Mouse (Mus musculus) left cerebral cortex, postnatal 4 days (tissue): ENCODE data around the gene Lrrc27. TPM values are rescaled to one million over a fixed set of nuclear protein-coding genes. Genes with fewer than 3 reads are reported as not detected.

ENCODE experiments used
- DNase-seq: peaks from one replicate; pipeline ENCODE4 v3.0.0-alpha.2; 2022
- intact Hi-C: fragments of 180-260 bp; cut with DNase I; formaldehyde crosslinking; loops from one replicate; pipeline ENCODE4 v1.15.1; 2025
- total RNA-seq, 2 experiments: library from RNA; stranded (reverse); gene quantifications; 2 replicates each; pipeline ENCODE4 v1.2.3; 2021

The Lrrc27 gene
- 1 to 10 TPM; 5.4 to 6.5 TPM for total RNA-seq

DNA sequence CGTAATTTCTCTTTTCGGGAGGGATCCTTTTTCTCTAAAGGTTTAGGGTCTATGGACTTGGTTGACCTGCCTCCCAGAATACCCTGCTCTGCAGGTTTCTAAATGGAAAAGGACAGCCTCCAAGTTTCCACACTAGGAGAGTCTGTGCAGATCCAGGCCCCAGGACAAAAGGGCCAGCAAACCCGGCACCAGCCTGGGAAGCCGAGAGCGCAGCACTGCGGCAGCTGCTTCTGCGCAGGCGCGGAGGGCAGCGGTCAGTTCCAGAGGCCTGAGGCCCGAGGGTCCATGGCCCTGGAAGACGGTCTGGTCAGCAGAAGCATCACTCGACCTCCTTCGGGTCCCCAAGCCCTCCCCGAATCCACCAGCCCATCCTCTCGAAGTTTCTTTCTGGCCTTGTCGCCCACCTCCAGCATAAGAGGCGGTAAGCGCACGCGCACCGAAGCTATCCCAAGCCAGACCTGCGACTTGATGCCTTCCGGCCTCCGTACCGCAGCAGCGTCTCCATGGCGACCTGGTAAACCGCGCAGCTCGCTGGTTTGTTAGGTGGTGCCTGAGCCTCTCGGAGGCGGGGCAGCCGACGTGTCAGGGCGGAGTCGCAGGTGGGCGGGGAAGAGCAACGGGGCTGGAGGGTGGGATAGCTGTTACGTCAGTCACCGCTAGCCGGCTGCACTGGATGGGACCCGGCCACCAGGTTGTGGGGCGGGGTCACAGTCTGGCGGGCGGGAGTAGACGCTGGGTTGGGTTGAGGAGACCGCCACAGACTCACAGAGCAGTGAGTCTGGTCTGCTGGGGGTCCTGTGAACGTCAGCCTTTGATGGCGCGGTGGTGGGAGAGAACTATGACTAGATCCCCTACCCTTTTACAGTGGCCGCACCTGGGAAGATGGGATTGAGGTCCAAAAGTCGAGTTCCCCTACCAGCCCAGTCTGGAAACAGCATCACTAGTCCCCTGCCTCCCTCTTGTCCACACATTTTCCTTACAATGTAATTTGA is at the start of gene Lrrc27, which contains the start of gene Stk32c:
Gene Lrrc27 (plus strand): TSS at position 235 of the 992 bp plus-strand sequence.
Gene Stk32c (minus strand): TSS at position 554 of the 992 bp plus-strand sequence.
- intact Hi-C loops = no loop called here
- DNase-seq = peak; percentile 98

DNA sequence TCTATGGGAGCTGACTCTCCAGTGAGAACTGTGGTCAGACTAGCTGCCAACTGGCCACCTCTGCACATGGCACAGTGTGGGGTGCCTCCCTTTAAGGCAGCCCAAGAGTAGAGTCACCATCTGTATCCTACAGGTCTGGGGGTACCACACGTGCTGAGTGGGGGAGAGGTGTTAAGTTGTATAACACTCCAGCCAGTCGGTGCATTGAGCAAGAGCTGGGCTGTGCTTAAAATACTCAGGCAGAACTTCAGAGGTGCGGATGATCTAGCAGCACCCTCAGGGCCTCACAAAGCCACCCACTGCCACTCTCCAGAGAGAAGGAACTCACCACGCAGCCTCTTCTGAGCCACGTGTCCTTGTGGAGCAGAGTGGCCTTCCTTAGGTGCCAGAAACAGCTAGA is 48.4 kb upstream of the Lrrc27 start:
- intact Hi-C loops = no loop called here
- DNase-seq = no peak

DNA sequence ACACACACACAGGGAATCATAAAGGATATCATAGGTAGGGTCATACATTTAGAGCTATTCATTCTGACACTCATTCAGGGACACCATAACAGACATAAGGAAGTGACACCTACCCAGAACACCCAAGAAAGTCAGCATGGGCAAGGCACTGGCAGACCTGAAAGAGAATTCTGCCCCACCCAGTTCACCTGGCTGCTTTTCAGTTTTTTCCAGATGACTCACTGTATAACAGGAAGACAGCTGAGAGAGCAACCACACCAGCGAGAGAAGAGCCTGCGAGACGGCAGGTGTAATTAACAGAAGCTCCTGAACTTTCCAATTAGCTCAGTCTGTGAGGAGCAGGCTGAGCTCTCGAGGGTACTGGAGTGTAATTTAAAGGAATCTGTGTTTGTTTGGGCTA is 43.6 kb upstream of the Lrrc27 start:
- intact Hi-C loops = no loop called here

GRCm38 (mm10) chr7:139179299-139179698 is 33.5 kb upstream of the Lrrc27 start:
- DNase-seq = no peak
- intact Hi-C loops = no loop called here

More for the DNA sequence above, 43.6 kb upstream of the Lrrc27 start:
- DNase-seq = no peak

- intact Hi-C loops = no loop called here
- DNase-seq = no peak
Observed at GRCm38 (mm10) chr7:139180058-139180457, 32.7 kb upstream of the Lrrc27 start.

DNA sequence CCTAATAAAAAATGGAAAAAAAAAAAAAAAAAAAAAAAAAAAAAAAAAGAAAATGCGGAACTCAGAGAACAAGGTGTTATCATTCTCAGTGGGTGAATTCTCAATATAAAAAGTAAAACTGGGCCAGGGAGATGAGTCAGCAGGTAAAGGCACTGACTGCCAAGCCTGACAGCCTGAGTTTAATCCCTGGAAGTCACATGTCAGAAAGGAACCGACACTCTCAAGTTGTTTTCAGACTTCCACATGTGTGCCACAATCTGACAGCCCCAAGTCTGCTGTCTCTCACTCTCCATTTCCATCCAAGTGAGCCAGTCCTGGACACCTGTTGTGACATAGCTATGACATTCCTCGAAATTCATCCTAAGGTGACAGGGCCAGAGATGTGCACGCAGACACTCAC is 28.4 kb upstream of the Lrrc27 start:
- intact Hi-C loops = no loop called here
- no peak for DNase-seq

DNA sequence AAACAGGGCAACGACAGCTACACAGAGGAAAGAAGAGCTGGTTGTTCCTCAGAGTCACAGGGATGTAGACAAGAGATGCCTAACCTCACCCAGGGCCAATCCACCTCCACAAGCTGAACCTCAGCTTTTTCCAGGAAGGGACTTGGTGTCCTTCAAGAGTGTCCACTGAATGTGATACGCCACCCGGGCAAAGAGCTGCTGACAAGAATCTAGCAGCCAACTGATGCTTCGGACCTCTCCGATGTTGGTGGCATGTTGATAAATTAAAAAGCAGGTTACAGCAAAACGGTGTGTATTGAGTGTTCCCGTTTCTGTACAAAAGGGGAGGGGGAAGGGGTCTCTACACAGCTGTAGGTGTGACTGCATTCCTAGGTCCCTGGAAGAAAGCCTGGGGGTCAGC is 27.9 kb upstream of the Lrrc27 start:
- intact Hi-C loops = no loop called here

DNA sequence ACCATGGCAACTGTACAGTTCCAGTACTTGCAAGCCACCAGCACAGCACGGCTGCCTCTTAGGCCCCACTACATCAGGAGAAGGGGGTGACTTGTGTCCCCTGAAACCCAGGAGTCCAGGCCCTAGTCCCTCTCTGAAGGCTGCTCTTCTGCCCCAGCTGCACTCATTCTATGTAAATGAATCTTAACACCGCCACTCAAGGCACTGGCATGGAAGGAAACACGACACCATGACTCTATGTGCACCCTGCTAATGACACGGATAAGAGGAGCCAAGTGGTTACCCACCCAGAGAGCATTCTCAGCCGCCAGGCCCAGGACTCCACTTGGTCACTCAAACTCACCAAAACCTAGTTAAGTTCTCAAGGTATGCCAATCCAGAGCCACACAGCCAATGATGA is 26.8 kb upstream of the Lrrc27 start:
- DNase-seq = no peak
- intact Hi-C loops = no loop called here

More for the DNA sequence above, 27.9 kb upstream of the Lrrc27 start:
- no peak for DNase-seq

GRCm38 (mm10) chr7:139186436-139186835 is 26.4 kb upstream of the Lrrc27 start:
- intact Hi-C loops = no loop called here
- no peak for DNase-seq

DNA sequence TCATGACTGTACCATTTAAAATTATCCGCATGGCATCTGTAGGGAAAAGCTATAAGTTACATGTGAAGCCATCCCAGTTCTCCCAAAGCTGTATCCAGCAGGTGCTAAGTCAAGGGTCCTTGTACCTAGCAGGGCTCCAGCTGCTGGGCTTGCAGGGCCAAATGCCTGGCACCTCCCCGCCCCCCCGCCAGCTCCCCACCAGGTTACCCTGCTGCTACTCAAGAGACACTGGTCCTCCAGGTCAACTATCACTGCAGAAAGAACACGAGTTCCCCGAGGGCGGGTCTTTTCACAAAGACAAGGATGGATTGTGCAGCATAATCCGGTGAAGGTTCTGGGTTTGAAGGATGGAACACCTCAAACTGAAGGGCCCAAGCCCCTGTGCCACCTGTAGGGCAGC is 25.5 kb upstream of the Lrrc27 start:
- intact Hi-C loops = no loop called here
- DNase-seq = no peak

GRCm38 (mm10) chr7:139187771-139188633 is 24.8 kb upstream of the Lrrc27 start:
- intact Hi-C loops = no loop called here
- DNase-seq = peak; percentile 74

DNA sequence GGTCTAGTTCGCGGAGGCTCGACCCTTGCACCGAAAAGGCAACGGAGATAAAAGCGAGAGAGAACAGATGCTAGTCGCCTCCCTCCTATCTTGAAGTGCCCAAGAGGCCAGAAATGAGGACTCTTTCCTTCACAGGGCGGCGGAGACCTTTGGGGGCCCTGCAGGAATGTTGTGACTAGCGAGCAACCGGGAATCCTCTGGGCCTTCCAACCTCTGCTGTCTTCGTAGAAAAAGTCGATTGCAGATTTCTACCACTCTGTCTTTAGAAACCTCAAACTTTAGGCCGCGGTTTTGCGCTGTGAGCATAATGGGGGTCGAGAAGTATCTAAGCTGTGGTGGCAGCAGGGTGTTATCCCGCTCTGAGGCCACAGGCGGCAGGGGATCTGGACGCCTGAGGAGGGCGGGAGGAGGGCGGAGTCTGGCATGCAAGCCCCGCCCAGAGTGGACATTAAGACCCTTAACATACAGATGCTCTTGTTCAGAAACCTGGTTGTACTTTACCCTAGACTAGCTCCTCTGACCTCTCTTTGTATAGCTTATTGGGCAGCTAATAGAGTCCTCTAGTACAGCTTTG is 24.1 kb upstream of the Lrrc27 start:
- DNase-seq = no peak
- intact Hi-C loops = no loop called here

DNA sequence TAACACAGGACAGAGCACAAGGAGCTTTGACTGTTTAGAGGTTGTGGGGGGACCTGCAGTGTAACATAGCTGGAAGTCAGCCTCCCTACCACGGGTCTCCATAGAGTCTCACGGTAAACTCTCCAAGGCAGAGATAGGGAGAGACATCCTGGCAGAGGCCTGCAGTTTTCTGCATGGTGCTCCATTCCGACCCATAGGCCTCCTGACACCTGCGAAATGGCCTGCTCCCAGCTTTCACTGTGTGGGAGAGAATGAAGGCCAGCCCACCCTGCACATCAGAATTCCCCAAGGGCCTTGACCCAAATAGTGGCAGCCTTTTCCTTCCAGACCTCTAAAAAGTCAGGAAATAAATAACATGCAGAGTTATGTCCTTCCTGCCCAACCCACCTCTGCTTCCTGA is 22.2 kb upstream of the Lrrc27 start:
- intact Hi-C loops = no loop called here
- no peak for DNase-seq

DNA sequence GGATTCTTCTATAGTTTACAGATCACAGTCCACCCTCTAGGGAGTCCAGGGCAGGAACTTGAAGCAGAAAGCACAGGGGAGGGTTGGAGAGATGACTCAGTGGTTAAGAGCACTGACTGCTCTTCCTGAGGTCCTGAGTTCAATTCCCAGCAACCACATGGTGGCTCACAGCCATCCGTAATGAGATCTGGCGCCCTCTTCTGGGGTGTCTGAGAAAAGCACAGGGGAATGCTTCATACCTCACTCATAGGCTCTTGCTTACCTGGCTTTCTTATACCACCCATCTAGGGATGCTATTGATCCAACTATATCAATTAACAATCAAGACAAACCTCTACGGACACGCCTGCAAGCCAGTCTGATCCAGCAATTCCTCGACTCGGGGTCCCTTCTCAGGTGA is 21.2 kb upstream of the Lrrc27 start:
- intact Hi-C loops = no loop called here
- DNase-seq = no peak

DNA sequence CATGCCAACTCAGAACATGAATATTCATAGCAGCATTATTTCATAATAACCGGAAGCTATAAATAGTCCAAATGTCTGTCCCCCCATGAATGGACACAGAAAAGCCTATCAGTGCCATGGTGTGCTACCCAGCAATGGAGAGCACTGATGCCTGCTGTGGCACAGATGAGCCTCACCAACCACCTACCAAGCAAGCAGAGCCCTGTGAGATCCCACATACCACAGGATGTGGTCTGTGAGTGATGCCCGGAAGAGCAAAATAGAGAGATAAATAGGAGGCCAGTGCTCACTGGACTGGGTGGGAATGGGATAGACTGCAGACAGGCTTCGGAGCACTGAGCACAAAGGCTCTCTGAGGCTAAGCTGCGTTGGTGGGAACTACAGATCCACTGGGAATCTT is 15.8 kb upstream of the Lrrc27 start:
- intact Hi-C loops = no loop called here
- DNase-seq = no peak

DNA sequence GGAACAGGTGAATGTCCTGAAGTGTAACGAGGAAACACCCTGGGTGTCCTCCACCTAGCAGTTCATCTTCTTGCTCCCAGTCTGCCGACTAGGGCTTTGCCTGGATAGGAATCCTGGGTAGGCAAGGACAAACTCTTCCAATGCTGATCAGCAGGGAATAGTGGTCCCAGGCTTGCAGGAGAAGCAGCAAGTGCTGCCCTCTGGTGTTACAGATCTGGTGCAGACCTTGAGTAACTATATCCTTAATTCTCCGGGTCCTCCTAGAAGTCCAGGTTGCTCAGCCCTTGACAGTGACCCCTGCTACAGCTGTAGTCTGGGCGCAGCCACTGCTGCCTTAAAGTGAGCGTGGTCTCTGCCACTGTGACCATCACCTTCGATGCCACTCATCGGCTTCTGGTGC is 12.7 kb upstream of the Lrrc27 start:
- intact Hi-C loops = loop anchor here (5.0 to 10.0 kb wide), 2 partner anchors 78 to 95 kb away; no protein-coding TSS in a partner anchor
- DNase-seq = peak; percentile 76

- intact Hi-C loops = loop anchor here (5.0 to 10.0 kb wide), 2 partner anchors 79 to 94 kb away; no protein-coding TSS in a partner anchor
Observed at GRCm38 (mm10) chr7:139201209-139201608, 11.6 kb upstream of the Lrrc27 start.

GRCm38 (mm10) chr7:139208023-139208772 is 4.6 kb upstream of the Lrrc27 start:
- intact Hi-C loops = loop anchor here (10.0 kb wide), 1 partner anchor 87 kb away; no protein-coding TSS in a partner anchor
- peak; percentile 57 for DNase-seq

More at GRCm38 (mm10) chr7:139201209-139201608, 11.6 kb upstream of the Lrrc27 start:
- no peak for DNase-seq

GRCm38 (mm10) chr7:139208773-139209095 is 4.1 kb upstream of the Lrrc27 start:
- DNase-seq = no peak
- intact Hi-C loops = loop anchor here (10.0 kb wide), 1 partner anchor 86 kb away; no protein-coding TSS in a partner anchor

GRCm38 (mm10) chr7:139211761-139212160 is 1.0 kb upstream of the Lrrc27 start:
- DNase-seq = no peak
- intact Hi-C loops = no loop called here
